Mouse (Mus musculus): ENCODE data around the gene Lipc.
A peak's percentile ranks its signal among the peaks of the same experiment; 100 is the strongest.

Gene Lipc

DNA sequence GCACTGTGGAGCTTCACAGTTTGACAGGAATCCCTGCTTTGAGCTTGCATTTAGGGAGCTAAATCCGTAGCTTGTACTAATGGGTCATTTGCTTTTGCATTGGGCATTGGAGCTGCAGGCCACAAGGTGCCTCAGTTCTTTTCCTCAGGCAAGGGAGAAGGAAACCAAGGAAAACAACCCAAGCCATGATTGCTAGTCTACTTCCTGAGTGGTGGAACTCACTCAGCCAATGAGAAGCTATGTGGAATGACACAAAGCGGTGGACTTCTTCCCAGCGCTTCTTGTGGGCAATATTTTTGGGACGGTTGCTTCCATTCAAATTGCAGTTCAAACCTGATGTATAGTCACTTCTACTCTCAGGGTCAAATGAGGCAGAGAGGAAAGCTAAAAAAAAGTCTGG, at the start of gene Lipc:
Lipc (minus strand) TSS at position 101 of the 400 bp plus-strand sequence.
- no peak for DNase-seq (ENCODE audit: low spot score)

DNA sequence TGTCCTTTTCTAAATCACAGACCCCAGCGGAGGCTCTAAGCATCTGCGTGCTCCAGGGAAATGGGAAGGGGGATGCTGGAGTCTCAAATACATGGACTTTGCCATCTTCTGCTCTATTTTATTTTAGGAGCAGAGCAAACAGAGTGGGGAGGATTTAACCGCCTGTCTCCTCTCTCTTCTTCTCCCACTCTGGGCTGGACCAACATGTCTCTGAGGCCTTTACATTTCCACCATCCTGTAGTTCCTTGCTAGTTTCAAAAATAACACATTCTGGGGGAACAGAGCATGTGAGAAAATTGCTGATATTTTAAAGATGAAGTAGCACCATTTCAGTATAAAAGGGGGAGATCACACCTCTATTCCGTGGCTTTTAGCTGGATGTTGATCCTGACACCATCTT, 47.1 kb upstream of the Lipc start:
- no peak for DNase-seq (ENCODE audit: low spot score)

DNA sequence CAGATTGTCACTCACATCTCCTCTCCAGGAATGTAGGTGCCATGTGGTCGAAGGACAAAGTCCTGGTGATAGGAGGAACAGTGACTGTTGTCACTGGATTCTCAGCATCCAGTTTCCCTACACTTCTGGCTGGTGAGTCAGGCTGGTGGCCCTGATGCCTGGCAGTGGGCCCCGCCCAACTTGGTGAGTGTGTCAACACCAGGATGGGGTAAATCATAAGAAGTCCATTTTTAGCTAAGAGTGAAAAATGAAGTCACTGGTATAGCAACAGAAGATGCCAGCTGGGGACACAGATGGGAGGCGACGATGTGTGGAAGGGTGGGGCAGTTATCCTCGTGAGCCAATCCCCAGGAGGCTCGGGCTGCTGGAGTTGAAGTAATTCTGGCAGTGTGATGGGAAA, 46.7 kb upstream of the Lipc start:
- DNase-seq (ENCODE audit: low spot score): no peak

DNA sequence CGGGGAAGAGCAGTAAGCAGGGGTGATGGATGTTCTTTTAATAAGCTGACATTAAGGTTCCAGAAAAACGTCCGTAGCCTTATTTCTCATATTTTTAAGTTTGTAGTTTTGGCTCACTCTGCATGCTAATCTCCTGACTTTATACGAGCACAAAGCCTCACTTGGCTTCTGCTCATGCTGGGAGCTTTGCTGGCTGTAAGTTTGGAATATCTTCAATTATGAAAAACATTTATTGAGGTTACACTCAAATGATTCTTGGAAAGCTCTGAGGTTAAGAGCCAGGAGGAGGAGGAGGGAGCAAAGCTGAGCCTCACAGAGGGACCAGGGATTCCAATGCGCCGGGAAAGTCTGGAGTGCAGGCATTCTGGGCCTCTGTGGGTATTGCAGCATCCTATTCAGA, 41.3 kb upstream of the Lipc start:
- no peak for DNase-seq (ENCODE audit: low spot score)

DNA sequence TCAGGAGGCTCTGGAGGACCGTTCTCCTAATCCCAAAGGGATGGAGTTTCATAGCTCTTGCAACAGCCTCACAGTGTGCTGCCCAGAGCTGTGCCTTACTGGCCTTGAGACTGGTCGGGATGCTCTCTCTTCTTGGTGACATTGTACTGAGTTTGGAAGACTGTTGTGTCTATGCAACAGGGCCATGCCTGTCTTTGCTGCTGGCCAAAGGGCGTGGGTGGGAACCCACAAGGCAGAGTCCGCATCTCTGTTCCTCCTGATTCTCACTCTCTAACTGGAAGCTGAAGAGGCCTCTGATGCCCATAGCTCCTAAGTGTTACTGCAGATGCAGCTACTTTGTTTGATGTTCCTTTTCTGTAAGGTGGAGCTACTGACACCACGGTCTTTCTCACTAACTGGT, 39.4 kb upstream of the Lipc start:
- peak; percentile 20 for DNase-seq (ENCODE audit: low spot score)

DNA sequence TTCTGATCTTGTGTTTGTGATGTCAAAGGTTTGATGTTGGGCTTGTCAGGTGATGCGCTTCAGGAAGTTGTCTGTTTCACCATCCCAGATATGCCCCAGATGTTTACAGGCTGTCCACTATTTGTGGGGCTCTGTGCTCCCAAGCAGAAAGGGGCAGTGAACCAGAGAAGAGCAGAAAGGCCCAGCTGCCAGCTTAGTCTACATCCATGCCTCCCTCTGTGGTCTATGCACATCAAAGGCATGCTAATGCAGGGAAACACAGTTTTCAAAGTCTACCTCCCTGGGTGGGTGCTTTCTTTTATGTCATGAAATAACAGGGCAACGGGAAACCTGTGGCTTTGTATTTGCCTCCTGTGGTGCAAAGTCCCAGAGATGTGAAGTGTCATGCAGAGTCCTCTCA, 35.2 kb upstream of the Lipc start:
- DNase-seq (ENCODE audit: low spot score): no peak

DNA sequence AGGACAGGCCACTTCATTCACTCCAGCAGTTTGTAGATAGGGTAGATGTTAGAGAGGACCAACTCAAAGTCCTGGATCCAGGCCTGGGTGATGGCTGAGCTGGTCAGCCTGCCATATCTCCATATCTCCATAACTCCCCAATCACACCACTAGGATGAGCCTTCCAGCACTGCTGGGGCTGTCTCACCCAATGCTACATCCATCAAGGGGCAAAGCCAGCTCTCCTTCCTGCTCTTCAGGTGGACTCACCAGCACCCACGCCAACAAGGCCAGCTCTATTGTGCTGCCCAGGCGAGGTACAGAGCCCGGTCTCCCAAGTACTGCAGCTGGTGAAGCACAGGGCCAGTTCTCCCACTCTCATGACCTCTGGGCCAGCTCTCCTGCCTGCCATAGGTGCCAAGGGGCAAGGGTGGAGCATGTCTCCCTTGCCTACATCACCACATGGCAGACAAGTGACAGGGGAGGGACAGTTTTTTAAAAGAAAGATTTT, 31.0 kb upstream of the Lipc start:
- DNase-seq (ENCODE audit: low spot score): no peak

DNA sequence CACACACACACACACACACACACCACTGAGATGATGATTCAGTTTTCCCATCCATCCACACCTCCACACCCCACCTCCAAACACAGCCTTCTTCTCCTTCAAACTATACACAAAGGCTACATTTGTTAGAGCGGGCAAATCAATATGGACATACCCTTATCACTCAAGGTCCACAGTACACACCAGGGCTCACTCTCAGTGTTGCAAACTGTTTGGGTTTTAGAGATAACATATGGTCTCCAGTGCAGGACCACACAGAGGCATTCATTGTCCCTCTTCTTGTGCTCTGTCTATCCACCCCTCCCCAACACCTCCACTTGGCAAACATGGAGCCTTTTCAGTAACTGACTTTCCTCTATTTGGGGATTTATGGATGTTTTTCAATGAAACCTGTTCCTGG, 29.7 kb upstream of the Lipc start:
- no peak for DNase-seq (ENCODE audit: low spot score)

DNA sequence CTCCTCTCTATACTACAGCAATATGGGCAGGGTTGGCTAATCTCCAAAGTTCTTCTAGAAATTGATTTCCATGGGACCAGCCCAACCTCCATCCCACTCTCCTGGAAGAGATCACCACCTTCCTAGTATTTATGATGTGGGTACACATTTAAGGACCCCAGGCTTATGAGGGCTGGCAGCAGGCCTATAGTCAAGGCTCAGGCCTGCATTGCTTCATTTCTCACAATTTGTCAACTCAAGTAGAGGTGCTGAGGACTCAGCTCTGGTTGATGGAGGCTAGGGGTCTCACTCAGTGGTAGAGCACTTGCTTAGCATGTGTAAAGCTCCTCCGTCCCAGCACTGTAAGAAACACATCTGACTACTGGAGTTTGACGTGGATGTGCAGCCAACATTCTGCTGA, 27.6 kb upstream of the Lipc start:
- no peak for DNase-seq (ENCODE audit: low spot score)

DNA sequence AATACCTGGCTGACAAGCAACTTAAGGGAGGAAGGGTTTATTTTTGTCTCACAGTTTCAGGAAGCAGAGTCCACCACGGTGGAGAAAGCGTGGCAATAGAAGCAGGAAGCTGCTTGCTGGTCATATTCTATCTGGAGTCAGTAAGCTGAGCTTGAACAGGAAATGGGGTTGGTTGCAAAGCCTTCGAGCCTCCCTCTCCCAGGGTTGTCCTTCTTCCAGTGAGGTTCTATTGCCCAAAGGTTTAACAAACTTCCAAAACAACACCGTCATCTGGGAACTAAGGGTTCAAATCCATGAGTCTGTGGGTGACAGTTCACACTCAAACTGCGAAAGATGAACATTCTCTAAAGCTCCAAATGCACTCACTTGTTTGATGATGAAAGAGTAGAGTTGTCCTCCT, 27.1 kb upstream of the Lipc start:
- DNase-seq (ENCODE audit: low spot score): no peak

DNA sequence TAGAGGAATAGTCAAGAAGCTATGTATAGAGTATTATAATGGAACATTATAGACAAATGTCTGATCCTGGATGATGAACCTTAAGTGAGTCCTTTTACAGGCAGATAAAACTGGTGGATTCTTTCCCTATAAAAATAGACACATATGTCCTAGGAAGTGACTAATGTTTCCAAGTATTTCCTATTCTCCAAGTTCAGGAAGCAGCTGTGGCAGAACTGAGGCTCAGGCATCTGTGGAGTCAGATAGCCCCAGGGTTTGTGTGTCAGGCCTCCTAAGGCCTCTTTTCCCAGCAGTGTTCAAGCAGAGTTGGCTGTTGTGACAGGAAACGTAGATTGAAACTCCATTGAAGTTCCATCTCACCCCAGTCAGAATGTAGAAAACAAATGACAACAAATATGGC, 25.4 kb upstream of the Lipc start:
- no peak for DNase-seq (ENCODE audit: low spot score)

DNA sequence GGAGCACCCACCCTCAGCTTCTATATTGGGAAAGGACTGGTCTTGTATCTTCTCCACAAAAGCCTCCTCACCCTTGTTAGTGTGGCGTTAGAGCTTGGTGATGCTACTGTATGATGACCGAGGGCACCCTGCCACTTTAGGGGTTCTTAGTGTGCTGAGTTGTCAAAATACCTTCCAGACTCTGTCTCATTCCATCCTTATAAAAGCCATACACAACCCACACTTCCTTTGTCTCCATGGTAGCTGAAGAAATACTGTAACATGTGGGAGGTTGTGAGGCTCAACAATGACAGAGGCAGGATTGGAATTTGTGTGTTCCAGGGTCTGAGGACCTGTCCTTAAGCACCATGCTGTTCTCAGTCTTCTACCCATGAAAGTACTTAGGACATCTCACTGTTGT, 23.9 kb upstream of the Lipc start:
- no peak for DNase-seq (ENCODE audit: low spot score)

DNA sequence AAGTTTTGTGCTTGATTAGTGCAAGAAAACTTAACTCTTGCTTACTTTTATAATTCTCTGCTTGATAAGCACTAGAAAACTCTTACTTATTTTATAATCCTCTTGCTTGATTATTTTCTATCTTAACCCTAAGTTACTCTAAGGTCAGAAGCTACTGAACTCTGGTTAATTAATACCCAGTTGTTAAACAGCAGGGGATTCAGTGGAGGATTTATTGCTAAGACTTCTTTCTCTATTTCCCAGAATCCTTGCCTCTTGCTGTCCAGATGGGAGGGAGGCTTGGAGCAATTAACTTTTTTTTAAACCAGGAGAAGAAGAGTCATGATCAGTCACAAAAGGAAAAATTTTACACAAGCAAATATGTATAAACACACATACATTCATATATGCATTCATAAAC, 21.3 kb upstream of the Lipc start:
- DNase-seq (ENCODE audit: low spot score): no peak

DNA sequence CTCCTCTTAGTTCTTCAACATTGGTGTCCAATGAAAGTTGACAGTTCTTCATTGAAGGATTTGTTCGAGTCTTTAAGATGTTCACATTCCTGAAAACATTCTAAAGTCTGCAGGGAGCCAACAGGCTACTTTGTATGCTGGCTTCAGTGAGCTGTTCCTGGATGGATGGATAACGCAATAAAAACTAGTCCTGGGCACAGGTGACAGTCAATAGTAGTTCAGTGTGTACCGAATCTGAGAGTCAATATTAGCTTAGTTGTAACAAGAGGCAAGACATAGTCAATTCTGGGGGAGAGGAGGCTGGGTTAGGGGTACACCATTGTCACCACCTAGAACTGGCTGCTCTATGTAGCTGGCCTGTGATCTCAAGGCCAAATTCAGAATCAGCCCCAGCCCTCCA, 17.2 kb upstream of the Lipc start:
- no peak for DNase-seq (ENCODE audit: low spot score)

DNA sequence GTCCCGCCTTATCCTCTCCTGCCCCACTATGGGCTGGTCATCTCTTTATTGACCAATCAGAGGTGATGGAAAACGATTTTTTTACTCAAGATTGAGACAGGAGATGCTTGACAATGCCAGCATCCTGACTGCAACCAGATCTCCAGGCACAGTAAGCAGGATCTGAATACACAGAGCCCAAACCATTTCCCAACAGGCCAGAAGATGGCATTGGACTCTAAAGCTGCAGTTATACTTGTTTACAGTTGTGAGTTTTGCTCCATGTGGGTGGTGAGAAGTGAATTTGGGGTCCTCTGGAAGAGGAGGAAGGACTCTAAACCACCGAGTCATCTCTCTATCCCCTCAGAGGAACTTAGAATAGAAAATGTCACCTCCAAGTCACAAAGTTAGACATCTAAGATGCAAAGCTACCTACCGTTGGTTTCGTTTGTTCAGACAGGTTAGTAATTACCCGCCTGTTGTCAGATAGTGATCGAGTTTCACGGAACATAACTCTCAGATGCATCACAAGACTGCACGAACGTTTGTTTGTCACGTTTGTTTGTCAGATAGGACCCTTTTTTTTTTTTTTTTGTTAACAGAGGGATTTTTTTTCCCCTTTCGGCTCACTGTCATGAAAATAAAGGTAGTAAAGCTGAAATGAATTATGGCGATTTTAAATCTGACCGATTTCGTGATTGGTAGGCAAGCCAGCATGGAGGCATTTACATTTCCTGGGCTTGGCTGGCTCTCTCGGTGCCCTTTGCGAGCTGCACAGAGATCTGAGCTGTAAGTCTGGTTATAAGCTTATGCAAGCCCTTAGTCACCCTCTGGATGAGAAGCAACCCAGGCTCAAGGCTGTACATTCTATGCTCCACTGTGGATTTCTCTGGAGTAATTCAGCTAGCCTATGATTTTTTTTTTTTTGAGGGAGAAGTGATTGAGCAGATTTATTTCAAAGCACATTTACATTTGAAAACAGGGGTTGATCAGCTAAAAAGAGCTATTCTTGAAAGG, 14.3 kb upstream of the Lipc start:
- DNase-seq (ENCODE audit: low spot score): no peak

DNA sequence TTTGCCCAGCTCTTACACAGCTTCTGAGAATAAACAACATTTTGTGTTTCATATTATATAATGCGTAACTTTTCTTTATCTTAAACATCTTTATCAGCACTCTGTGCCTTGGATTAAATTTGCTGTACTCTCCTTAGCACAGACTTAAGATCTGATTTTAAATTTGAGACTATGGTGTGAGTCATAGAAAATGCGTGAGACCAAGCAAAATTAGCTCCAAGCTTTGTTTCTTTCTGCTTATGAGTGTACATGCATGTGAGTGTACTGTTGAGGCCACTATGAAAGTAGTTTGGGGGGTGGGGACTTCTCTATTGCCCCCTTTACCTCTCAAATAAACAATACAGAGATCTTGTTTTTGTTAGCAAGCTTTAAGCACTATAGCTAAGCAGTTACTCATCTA, 13.4 kb upstream of the Lipc start:
- DNase-seq (ENCODE audit: low spot score): no peak

DNA sequence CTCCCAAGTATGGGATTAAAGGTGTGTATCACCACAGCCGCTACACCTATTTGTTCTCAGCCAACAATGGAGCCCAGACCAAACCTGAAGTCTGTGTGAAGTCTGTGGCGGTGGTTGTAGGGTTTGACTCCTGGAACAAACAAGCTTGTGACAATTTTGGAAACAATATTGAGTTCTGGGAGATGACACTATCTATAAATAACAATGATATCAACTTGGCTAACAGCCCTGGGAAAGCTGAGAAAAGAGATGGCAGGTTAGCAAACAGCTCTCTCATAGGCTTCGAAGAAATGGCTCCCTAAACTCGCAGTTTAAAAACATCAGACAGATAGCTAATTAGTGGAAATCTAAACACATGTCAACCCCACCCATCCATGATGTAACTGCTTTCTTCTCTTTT, 13.0 kb upstream of the Lipc start:
- no peak for DNase-seq (ENCODE audit: low spot score)

DNA sequence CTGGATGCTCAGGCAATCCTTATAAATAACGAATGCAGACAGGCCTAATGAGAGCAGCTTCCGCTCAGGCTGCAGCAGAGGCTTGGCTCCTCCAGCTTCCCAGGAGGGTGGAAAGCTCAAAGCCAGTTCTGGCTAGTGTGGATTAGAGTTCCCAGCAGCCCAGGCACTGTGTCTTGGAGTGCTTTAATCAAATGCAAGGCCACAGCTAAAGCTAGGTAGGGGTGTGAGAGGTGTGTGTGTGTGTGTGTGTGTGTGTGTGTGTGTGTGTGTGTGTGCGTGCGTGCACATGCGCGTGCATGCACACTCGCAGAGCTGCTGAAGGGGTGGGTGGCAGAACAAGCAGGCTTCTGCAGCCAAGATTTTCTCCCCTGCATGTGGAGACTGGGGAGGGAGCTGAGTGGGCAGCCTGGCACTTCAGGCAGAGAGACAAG, 11.4 kb upstream of the Lipc start:
- no peak for DNase-seq (ENCODE audit: low spot score)

DNA sequence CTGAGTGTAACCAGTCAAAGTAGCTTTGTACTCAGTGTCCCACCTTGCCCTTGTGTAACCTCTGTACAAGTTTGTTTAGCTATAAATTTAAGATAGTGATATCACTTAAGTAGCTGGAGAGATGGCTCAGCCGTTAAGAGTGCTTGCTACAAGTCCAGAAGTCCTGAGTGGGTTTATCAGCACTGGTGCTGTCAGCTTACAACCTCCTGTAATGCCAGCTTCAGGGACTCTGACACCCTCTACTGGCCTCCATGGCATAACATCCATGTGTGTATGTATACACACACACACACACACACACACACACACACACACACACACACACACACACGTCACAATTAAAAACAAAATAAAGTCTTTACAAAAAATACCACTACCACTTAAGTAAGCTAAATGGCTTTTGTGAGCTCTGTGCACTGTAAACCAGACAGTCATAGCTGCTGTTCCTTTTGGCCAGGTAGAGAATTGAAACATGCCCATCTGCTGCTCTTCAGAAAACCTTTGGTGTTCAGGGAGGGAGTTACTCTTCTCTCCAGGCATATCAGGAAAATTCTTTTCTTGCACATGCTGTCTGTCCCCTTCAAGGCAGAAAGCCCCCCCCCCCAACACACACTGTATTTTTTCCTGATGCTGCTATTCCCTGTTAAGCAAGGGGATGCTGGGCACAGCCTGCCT, 10.9 kb upstream of the Lipc start:
- no peak for DNase-seq (ENCODE audit: low spot score)

DNA sequence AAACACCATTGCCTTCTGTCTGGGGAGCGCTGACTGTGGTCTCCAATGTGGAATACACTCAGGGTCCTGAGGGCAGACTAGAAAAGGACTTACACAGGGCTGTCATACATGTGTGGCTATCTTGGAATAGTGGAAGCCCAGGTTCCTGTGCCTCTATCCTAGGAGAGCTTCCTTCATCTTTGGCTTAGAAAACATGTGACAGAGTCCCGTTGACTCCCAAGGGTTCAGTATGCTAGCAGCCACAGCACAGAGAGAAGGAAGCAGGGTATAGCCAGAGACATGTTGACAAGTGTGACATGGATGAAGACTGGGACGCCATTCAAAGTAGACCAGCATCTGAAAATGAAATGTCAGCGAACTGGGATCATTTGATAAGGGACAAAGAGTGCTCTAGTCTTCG, 8.3 kb upstream of the Lipc start:
- DNase-seq (ENCODE audit: low spot score): no peak

DNA sequence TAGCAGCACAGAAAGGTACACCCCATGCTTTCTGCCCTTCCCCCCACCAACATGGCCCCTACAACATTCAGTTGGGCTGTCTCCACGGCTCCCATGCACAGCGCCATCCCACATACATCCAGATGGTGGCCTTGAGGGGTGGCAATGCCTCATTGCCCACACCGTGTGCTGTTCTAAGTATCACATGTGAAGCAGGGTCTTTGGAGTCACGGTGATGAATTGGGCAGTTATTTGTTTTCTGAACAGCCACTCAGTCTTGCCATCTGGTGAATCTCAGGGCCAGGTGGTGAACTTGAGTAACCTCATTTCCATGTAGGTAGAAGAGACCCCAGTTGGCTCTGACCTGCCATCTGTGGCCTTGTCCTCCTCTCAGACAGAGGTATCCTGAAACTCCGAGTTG, 7.8 kb upstream of the Lipc start:
- DNase-seq (ENCODE audit: low spot score): no peak

DNA sequence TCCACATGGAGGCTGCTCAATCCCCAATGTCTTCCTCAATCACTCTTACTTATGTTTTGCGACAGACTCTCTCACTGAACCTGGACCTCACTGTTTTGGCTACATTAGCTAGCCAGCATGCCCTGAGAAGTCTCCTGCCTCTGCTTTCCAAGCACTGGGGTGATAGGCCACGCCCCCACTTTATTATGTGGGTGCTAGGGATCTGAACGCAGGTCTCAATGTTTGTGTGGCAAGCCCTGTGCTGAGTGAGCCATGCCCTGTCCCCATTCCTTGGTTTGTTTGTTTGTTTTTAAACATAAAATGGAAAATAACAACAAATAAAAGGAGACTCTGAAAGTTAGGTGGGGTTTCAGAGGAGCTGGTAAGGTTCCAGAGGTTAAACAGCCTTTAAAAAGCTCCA, 7.4 kb upstream of the Lipc start:
- no peak for DNase-seq (ENCODE audit: low spot score)

DNA sequence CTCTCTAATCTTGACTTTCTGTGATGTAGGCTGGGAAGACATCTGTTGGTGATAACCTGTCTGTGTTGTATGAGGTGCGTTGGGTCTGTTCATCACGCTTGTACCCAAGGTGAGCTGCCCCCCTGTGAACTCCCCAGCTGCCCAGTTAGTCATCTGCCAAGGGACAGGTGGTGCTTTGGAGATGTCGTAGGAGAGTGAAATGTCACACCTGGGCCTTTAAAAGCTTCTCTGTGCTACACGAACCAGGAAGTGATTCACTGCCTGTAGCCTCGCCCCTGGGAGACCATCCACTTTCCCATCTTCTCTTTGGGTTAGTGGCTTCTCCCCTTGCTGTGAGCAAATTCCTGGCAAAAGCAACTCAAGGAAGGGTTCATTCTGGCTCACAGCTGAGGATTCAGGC, 6.4 kb upstream of the Lipc start:
- no peak for DNase-seq (ENCODE audit: low spot score)
